Mouse (Mus musculus) lung, postnatal 0 days (tissue): ENCODE results near the gene Fgf12.

Source experiments
- CTCF ChIP-seq: IDR thresholded peaks from 2 replicates; pipeline ENCODE4 v1.5.1; 2016; ENCODE audit warnings: antibody characterized with exemption, mild to moderate bottlenecking
- EP300 ChIP-seq: IDR thresholded peaks from 2 replicates; pipeline ENCODE4 v1.6.1; 2016; ENCODE audit warnings: antibody characterized with exemption, mild to moderate bottlenecking, control low read depth

- no peak for TF ChIP-seq CTCF
- TF ChIP-seq EP300 = no peak
These were observed 402.2 kb downstream of the Fgf12 start for GRCm38 (mm10) chr16:28350624-28351023.
